14 mouse cellular contexts compared by ENCODE assay signal in the genomic region with DNA sequence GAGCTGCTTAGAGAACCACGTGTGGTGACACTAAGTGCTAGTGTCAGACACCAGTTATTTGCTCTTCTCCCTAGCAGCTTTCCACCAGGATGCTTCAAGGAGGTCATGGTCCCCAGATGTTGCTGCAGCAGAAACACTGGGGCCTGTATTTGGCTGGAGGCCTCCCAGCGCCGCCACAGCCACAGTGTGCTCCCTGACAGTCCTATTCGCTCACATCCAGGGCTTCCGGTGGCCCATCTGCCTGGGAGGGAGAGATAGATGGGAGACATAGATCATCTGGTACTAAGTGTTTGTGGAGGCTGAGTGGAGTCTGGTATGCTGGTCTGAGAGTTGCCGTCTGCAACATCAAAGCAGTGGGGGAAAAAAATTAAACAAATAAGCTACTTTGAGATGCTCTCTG.
DNase-seq lines count a peak whose midpoint lies in the region; ATAC-seq lines count a peak whose summit lies in the region.
"Had no signal": no experiment of that assay in that cellular context is flagged by ENCODE, and none has a peak within 500 bp of the region (broad histone marks: within the 10 kb centered on the region; RNA-seq: fewer than 3 reads in every experiment).

No protein-coding gene starts in this region.

- H3K36me3 ChIP-seq in kidney, embryonic 16.5 days (ENCODE audit: insufficient read depth, low read length) = no peaks in the 10 kb centered on the region
- H3K36me3 ChIP-seq: heart, embryonic 15.5 days; hindbrain, embryonic 12.5 days; neural tube, embryonic 13.5 days; stomach, embryonic 15.5 days had no signal

- DNase-seq in kidney, adult 11 months = no peak
- DNase-seq in lung, postnatal 10 days = peak; percentile 54
- no peak for DNase-seq in lung, adult 18-20 months
- peak; percentile 27 for DNase-seq in embryo, embryonic 9.5 days (ENCODE audit: extremely low spot score)
- DNase-seq in mesoderm, embryonic 11.5 days (ENCODE audit: low read depth, low spot score) = peak; percentile 41
- no peak for DNase-seq in layer of hippocampus, postnatal 14 days (ENCODE audit: low spot score in 2 of 2)
- DNase-seq: cerebellum, adult 9-11 months had no signal

- H3K4me3 ChIP-seq in kidney, embryonic 16.5 days (ENCODE audit: low read length) = no peak overlapping the region
- H3K4me3 ChIP-seq: erythroblast, embryonic 14.5 days; heart, embryonic 15.5 days; hindbrain, embryonic 12.5 days; neural tube, embryonic 13.5 days; stomach, embryonic 15.5 days had no signal

- no peak overlapping the region for H3K27ac ChIP-seq in kidney, embryonic 16.5 days (ENCODE audit: low read length)
- H3K27ac ChIP-seq: heart, embryonic 15.5 days; hindbrain, embryonic 12.5 days; neural tube, embryonic 13.5 days; stomach, embryonic 15.5 days had no signal

- no peaks in the 10 kb centered on the region for H3K9me3 ChIP-seq in kidney, embryonic 16.5 days (ENCODE audit: low read length)
- H3K9me3 ChIP-seq: heart, embryonic 15.5 days; hindbrain, embryonic 12.5 days; neural tube, embryonic 13.5 days; stomach, embryonic 15.5 days had no signal

- no peaks in the 10 kb centered on the region for H3K27me3 ChIP-seq in kidney, embryonic 16.5 days (ENCODE audit: insufficient read depth, low read length)
- H3K27me3 ChIP-seq: heart, embryonic 15.5 days; hindbrain, embryonic 12.5 days; neural tube, embryonic 13.5 days; stomach, embryonic 15.5 days had no signal

- H3K4me1 ChIP-seq in kidney, embryonic 16.5 days (ENCODE audit: insufficient read depth, low read length) = peaks cover 26% of the 10 kb centered on the region

- no peak overlapping the region for H3K9ac ChIP-seq in kidney, embryonic 16.5 days (replicated peaks; ENCODE audit: low read length)
- H3K9ac ChIP-seq: heart, embryonic 15.5 days; hindbrain, embryonic 12.5 days; neural tube, embryonic 13.5 days; stomach, embryonic 15.5 days had no signal

- WGBS in kidney, embryonic 16.5 days = 38% methylated on average over 6 of the region's 6 CpGs

- H3K4me2 ChIP-seq in kidney, embryonic 16.5 days (replicated peaks; ENCODE audit: low read depth, low read length) = no peak overlapping the region
- H3K4me2 ChIP-seq: heart, embryonic 15.5 days; hindbrain, embryonic 12.5 days; neural tube, embryonic 13.5 days; stomach, embryonic 15.5 days had no signal

- peak; percentile 70 for ATAC-seq in kidney, embryonic 16.5 days (ENCODE audit: low FRiP score, low TSS enrichment)
- ATAC-seq: forebrain, embryonic 16.5 days had no signal

Comparison
In these comparisons a context has a peak if more than half of its experiments do, and no peak if none do; other contexts are left out.
1. DNase-seq: peak in lung, postnatal 10 days (single experiment), embryo, embryonic 9.5 days (single experiment) and mesoderm, embryonic 11.5 days (single experiment); none in kidney, adult 11 months (single experiment), lung, adult 18-20 months (0 of 2) and layer of hippocampus, postnatal 14 days (0 of 2).